In genomic region chr15:99259730-99260252, GRCm38 (mm10) we compare ENCODE assay signal across 8 mouse cellular contexts. TPM values are rescaled to one million over a fixed set of nuclear protein-coding genes. Genes with fewer than 3 reads are reported as not detected.
DNase-seq lines count a peak whose midpoint lies in the region; ATAC-seq and TF ChIP-seq lines count a peak whose summit lies in the region.

No protein-coding gene starts in this region.

- peak; percentile 74 for DNase-seq in 3T3-L1 (ENCODE audit: low read depth, low spot score)
- DNase-seq in WW6 (ENCODE audit: low read depth, low spot score) = peak; percentile 64
- DNase-seq in lung, embryonic 14.5 days = peak; percentile 83
- peak; percentile 22 to 48 for DNase-seq in thymus, postnatal 10 days (ENCODE audit: low spot score in 2 of 2)

- H3K27ac ChIP-seq in heart, embryonic 12.5 days (ENCODE audit: poor library complexity, severe bottlenecking) = peak overlapping the region; percentile 62; the same call in 1 of the 2 replicates
- H3K27ac ChIP-seq in kidney, embryonic 16.5 days (ENCODE audit: low read length) = peak overlapping the region; percentile 39
- peak overlapping the region; percentile 76 for H3K27ac ChIP-seq in lung, embryonic 14.5 days (ENCODE audit: low read depth)
- H3K27ac ChIP-seq in neural tube, embryonic 14.5 days (ENCODE audit: low read depth, low read length) = no peak overlapping the region

- ATAC-seq in erythroblast, adult 5-6 weeks (replicated peaks; ENCODE audit: low FRiP score, poor library complexity, severe bottlenecking) = peak; percentile 58
- ATAC-seq in heart, embryonic 12.5 days (ENCODE audit: insufficient number of reproducible peaks, low FRiP score) = peak; percentile 66
- peak; percentile 82 for ATAC-seq in kidney, embryonic 16.5 days (ENCODE audit: low FRiP score, low TSS enrichment)
- ATAC-seq in lung, embryonic 14.5 days (ENCODE audit: insufficient read depth) = peak; percentile 70
- ATAC-seq in neural tube, embryonic 14.5 days (ENCODE audit: low read depth) = no peak

- peaks cover 19% of the 10 kb centered on the region for H3K4me1 ChIP-seq in heart, embryonic 12.5 days (replicated peaks)
- peaks cover 21% of the 10 kb centered on the region for H3K4me1 ChIP-seq in kidney, embryonic 16.5 days (ENCODE audit: insufficient read depth, low read length)
- H3K4me1 ChIP-seq in lung, embryonic 14.5 days (ENCODE audit: insufficient read depth) = no peaks in the 10 kb centered on the region
- H3K4me1 ChIP-seq in neural tube, embryonic 14.5 days (ENCODE audit: control insufficient read depth, insufficient read depth, low read length) = no peaks in the 10 kb centered on the region

- H3K36me3 ChIP-seq in heart, embryonic 12.5 days = no peaks in the 10 kb centered on the region
- no peaks in the 10 kb centered on the region for H3K36me3 ChIP-seq in kidney, embryonic 16.5 days (ENCODE audit: insufficient read depth, low read length)
- H3K36me3 ChIP-seq in lung, embryonic 14.5 days (ENCODE audit: insufficient read depth) = no peaks in the 10 kb centered on the region
- H3K36me3 ChIP-seq in neural tube, embryonic 14.5 days (ENCODE audit: control insufficient read depth, insufficient read depth, low read length) = no peaks in the 10 kb centered on the region

- H3K4me2 ChIP-seq in heart, embryonic 12.5 days = peak overlapping the region; percentile 57
- H3K4me2 ChIP-seq in kidney, embryonic 16.5 days (replicated peaks; ENCODE audit: low read depth, low read length) = peak overlapping the region; percentile 58
- H3K4me2 ChIP-seq in lung, embryonic 14.5 days = peak overlapping the region; percentile 57
- peak overlapping the region; percentile 23; the same call in 1 of the 2 replicates for H3K4me2 ChIP-seq in neural tube, embryonic 14.5 days (ENCODE audit: low read depth, low read length)

- no peaks in the 10 kb centered on the region for H3K9me3 ChIP-seq in heart, embryonic 12.5 days (replicated peaks)
- no peaks in the 10 kb centered on the region for H3K9me3 ChIP-seq in kidney, embryonic 16.5 days (ENCODE audit: low read length)
- no peaks in the 10 kb centered on the region for H3K9me3 ChIP-seq in lung, embryonic 14.5 days (ENCODE audit: low read depth, low read length)
- no peaks in the 10 kb centered on the region for H3K9me3 ChIP-seq in neural tube, embryonic 14.5 days (ENCODE audit: control insufficient read depth, low read length)

- WGBS in heart, embryonic 12.5 days = 2% methylated on average over 7 of the region's 10 CpGs
- whole genome bisulfite sequencing in kidney, embryonic 16.5 days = 1% methylated on average over 8 of the region's 10 CpGs
- 4% methylated on average over 9 of the region's 10 CpGs for WGBS in lung, embryonic 14.5 days
- under 1% methylated on average over 7 of the region's 10 CpGs for WGBS in neural tube, embryonic 14.5 days

- H3K9ac ChIP-seq in heart, embryonic 12.5 days = peak overlapping the region; percentile 22; the same call in 1 of the 2 replicates
- H3K9ac ChIP-seq in kidney, embryonic 16.5 days (replicated peaks; ENCODE audit: low read length) = peak overlapping the region; percentile 41; the same call in 1 of the 2 replicates
- H3K9ac ChIP-seq in lung, embryonic 14.5 days = no peak overlapping the region
- no peak overlapping the region for H3K9ac ChIP-seq in neural tube, embryonic 14.5 days (replicated peaks; ENCODE audit: low read depth, low read length)

- peak overlapping the region; percentile 31 for H3K4me3 ChIP-seq in heart, embryonic 12.5 days
- peak overlapping the region; percentile 29 for H3K4me3 ChIP-seq in kidney, embryonic 16.5 days (ENCODE audit: low read length)
- peak overlapping the region; percentile 15; the same call in 1 of the 2 replicates for H3K4me3 ChIP-seq in lung, embryonic 14.5 days (ENCODE audit: low read depth, low read length)
- no peak overlapping the region; the same call in 1 of the 2 replicates for H3K4me3 ChIP-seq in neural tube, embryonic 14.5 days (ENCODE audit: low read depth, low read length)

- no peak for TF ChIP-seq CTCF in lung, embryonic 14.5 days (IDR thresholded peaks at IDR 0.05; ENCODE audit: low read depth)

- H3K27me3 ChIP-seq in heart, embryonic 12.5 days (replicated peaks) = no peaks in the 10 kb centered on the region
- no peaks in the 10 kb centered on the region for H3K27me3 ChIP-seq in kidney, embryonic 16.5 days (ENCODE audit: insufficient read depth, low read length)
- no peaks in the 10 kb centered on the region for H3K27me3 ChIP-seq in lung, embryonic 14.5 days (ENCODE audit: insufficient read depth, low read length)
- H3K27me3 ChIP-seq in neural tube, embryonic 14.5 days (ENCODE audit: control insufficient read depth, insufficient read depth, low read length) = no peaks in the 10 kb centered on the region

RNA-seq across cellular contexts. Expression of gene Mcrs1, which starts 8.0 kb away (rescaled TPM):
- 13.8 and 14.2 TPM in 2 replicates for total RNA-seq in erythroblast, adult 5-6 weeks (2015; ENCODE audit: low replicate concordance)
- total RNA-seq in erythroblast, adult 5-6 weeks (2017; ENCODE audit: low replicate concordance) = 12.5 and 20.0 TPM in 2 replicates
- polyA plus RNA-seq in heart, embryonic 12.5 days (2016; fragmentation: Nextera tagmentation; extraction: Ambion mirVana) = 143 and 152 TPM in 2 replicates
- polyA plus RNA-seq in kidney, embryonic 16.5 days (2015; fragmentation: Nextera tagmentation; extraction: Ambion mirVana) = 177 and 181 TPM in 2 replicates
- polyA plus RNA-seq in lung, embryonic 14.5 days (2014; fragmentation: Nextera tagmentation; extraction: Ambion mirVana) = 142 and 155 TPM in 2 replicates
- 202 and 213 TPM in 2 replicates for polyA plus RNA-seq in neural tube, embryonic 14.5 days (2014; fragmentation: Nextera tagmentation; extraction: Ambion mirVana)

RNA-seq across cellular contexts. Expression of gene Prpf40b, which starts 35.1 kb away (rescaled TPM):
- total RNA-seq in erythroblast, adult 5-6 weeks (2015; ENCODE audit: low replicate concordance) = 2.3 TPM in 1 of 2 replicates, not detected in the other
- 1.4 and 2.0 TPM in 2 replicates for total RNA-seq in erythroblast, adult 5-6 weeks (2017; ENCODE audit: low replicate concordance)
- 44.0 and 44.4 TPM in 2 replicates for polyA plus RNA-seq in heart, embryonic 12.5 days (2016; fragmentation: Nextera tagmentation; extraction: Ambion mirVana)
- polyA plus RNA-seq in kidney, embryonic 16.5 days (2015; fragmentation: Nextera tagmentation; extraction: Ambion mirVana) = 62.2 and 67.5 TPM in 2 replicates
- 48.3 and 59.1 TPM in 2 replicates for polyA plus RNA-seq in lung, embryonic 14.5 days (2014; fragmentation: Nextera tagmentation; extraction: Ambion mirVana)
- 96.9 and 113 TPM in 2 replicates for polyA plus RNA-seq in neural tube, embryonic 14.5 days (2014; fragmentation: Nextera tagmentation; extraction: Ambion mirVana)

RNA-seq across cellular contexts. Expression of gene Kcnh3, which starts 35.1 kb away (rescaled TPM):
- not detected in 2 replicates for total RNA-seq in erythroblast, adult 5-6 weeks (2015; ENCODE audit: low replicate concordance)
- not detected in 2 replicates for total RNA-seq in erythroblast, adult 5-6 weeks (2017; ENCODE audit: low replicate concordance)
- 0.10 and 0.24 TPM in 2 replicates for polyA plus RNA-seq in heart, embryonic 12.5 days (2016; fragmentation: Nextera tagmentation; extraction: Ambion mirVana)
- 0.56 and 0.77 TPM in 2 replicates for polyA plus RNA-seq in kidney, embryonic 16.5 days (2015; fragmentation: Nextera tagmentation; extraction: Ambion mirVana)
- 0.37 and 0.60 TPM in 2 replicates for polyA plus RNA-seq in lung, embryonic 14.5 days (2014; fragmentation: Nextera tagmentation; extraction: Ambion mirVana)
- polyA plus RNA-seq in neural tube, embryonic 14.5 days (2014; fragmentation: Nextera tagmentation; extraction: Ambion mirVana) = 0.63 and 0.66 TPM in 2 replicates

RNA-seq across cellular contexts. Expression of gene Fam186b, which starts 35.9 kb away (rescaled TPM):
- total RNA-seq in erythroblast, adult 5-6 weeks (2015; ENCODE audit: low replicate concordance) = 0.63 TPM in 1 of 2 replicates, not detected in the other
- total RNA-seq in erythroblast, adult 5-6 weeks (2017; ENCODE audit: low replicate concordance) = not detected in 2 replicates
- 0.27 and 0.31 TPM in 2 replicates for polyA plus RNA-seq in heart, embryonic 12.5 days (2016; fragmentation: Nextera tagmentation; extraction: Ambion mirVana)
- polyA plus RNA-seq in kidney, embryonic 16.5 days (2015; fragmentation: Nextera tagmentation; extraction: Ambion mirVana) = 0.21 and 0.30 TPM in 2 replicates
- 0.05 and 0.15 TPM in 2 replicates for polyA plus RNA-seq in lung, embryonic 14.5 days (2014; fragmentation: Nextera tagmentation; extraction: Ambion mirVana)
- polyA plus RNA-seq in neural tube, embryonic 14.5 days (2014; fragmentation: Nextera tagmentation; extraction: Ambion mirVana) = 0.53 and 0.66 TPM in 2 replicates

Comparison
In these comparisons a context has a peak if more than half of its experiments do, and no peak if none do; other contexts are left out.
1. H3K9ac ChIP-seq: peak in heart, embryonic 12.5 days (single experiment) and kidney, embryonic 16.5 days (single experiment); none in lung, embryonic 14.5 days (single experiment) and neural tube, embryonic 14.5 days (single experiment).
2. Peak in every context shown above with its lines, with median percentiles within 50 percentile points of each other: DNase-seq and H3K4me2 ChIP-seq.